Mouse (Mus musculus): ENCODE results near the gene Ccr10.

DNA sequence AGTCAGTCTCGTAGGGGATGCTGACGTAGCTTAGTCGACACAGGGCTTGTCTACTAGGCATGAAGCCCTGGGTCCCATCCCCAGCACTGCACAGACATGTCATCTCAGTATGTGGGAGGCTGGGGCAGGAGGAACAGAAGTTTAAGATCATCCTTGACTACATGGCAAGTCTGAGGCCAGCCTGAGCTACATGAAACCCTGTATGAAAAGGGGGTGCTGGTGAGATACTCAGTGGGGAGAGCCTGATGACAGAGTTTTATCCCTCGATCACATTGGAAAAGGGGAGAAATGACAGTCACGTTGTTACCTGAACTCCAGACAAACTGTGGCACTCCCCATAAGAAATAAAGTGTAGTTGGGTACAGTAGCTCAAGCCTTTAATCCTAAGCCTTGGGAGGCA is 12.3 kb upstream of the Ccr10 start:
- TF ChIP-seq MAX (IDR thresholded peaks at IDR 0.05) (no peak), USF1 (IDR thresholded peaks at IDR 0.05; ENCODE audit: low read depth) (no peak), CTCF (IDR thresholded peaks at IDR 0.05; ENCODE audit: control insufficient read depth, insufficient read depth, insufficient read length) (no peak), MYOG (IDR thresholded peaks at IDR 0.05; ENCODE audit: control insufficient read depth, extremely low read depth, insufficient read length) (no peak), CEBPB (IDR thresholded peaks at IDR 0.05; ENCODE audit: low read depth) (no peak), FOSL1 (IDR thresholded peaks at IDR 0.05; ENCODE audit: insufficient read depth, low read length, poor library complexity, severe bottlenecking) (no peak)
